Mouse (Mus musculus) mature B cell (primary cell): ENCODE results near the gene Bnc1.

Experiments
- in situ Hi-C: fragments of 300-500 bp; cut with MboI; formaldehyde crosslinking; loops from 2 replicates; pipeline ENCODE4 v1.14.3; 2019

Gene Bnc1

GRCm38 (mm10) chr7:81992131-81993061, at the start of gene Bnc1:
TSS of gene Bnc1 (minus strand) at chr7:81992292.
- in situ Hi-C loops: no loop called here

DNA sequence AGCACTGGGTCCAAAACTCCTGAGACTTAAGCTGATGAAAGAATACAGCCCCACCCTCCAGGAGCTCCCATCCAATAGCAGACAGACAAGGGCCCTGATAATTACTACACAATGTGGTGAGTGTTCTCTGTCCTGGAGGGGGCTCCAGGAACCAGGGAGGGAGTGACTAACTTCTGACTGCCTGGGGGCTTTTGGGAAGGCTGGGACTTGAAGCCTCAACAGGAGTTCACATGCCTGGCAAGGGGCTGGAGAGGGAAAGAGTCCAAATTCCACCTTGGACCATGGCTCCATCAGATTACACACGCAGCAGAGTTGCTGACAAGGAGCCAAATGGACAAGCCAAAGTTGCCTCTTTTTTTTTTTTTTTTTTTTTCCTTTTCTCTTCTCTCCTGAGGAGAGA, 41.3 kb upstream of the Bnc1 start:
- in situ Hi-C loops: no loop called here

DNA sequence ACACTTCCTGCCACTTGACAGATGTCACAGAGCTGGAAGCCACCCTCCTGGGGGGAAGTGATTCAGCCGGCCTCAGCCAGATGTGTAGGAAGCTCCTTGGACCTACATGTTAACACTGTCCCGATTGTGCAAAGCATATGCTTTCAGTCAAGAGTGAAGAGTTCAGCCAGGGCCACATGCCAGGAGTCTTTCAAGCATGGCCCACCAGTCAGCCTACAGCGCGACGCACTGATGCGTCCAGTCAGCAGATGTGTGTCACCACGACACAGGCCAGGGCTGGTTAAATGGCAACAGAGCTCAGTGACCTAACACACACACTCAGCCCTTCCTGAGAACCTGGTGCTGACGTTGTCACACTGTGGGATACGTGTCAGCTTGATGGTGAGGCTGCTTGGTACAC, 37.6 kb upstream of the Bnc1 start:
- in situ Hi-C loops: no loop called here

DNA sequence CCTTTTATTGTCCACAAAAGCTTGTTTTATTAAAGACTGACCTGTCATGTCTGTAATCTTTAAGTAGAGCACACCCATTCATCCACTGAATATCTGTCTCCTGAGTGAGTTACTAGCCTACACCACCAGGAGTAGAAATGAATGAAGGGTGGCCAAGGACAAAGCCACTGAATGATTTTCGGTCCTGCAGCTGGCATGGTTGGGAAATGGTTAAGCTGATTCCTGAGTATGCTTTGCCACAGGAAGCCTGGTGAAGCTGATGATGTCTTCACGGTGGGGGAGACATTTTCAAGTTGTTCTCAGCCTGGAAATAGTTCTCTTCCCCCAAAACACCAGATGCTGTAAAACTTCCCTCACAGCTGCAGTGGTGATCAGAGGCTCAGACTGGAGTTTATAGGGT, 33.7 kb upstream of the Bnc1 start:
- in situ Hi-C loops: no loop called here

- in situ Hi-C loops: no loop called here
Observed at GRCm38 (mm10) chr7:82023676-82024075, 31.6 kb upstream of the Bnc1 start.

DNA sequence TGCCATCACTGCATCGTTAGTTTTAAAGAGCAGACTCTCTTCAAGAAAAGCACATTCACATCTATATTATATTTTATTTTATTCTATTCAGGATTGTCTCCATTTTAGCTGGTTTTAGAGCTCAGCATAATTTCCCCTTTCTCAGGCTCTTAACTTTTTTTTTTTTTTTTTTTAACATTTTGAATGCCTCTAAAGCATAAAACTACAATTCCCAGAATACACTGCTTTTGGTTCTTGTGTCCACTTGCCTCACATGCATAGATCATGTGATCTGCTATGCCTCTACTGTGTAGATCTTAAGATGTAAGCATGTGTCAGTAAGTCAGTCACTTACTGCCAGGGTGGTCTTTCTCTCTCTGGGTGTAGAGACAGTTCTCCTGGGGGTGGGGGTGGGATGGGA, 30.3 kb upstream of the Bnc1 start:
- in situ Hi-C loops: no loop called here

DNA sequence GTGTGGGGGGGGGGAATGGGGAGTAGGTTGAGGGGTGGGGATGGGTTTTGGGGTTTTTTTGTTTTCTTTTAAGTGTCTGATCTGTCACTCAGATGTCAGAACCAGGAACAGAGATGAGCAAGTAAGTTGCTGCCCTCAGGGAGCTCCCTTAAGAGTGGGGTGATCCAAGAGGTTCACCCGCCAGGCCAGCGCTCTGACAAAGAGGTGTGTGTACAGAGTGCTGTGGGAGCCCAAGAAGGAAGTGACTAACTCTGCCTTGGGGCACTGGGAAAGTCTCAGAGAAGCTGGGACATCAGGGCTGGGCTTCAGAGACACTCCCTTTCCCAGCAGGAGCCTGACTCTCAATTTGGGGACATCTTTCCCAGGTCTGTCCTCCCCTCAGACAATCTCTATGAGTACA, 25.9 kb upstream of the Bnc1 start:
- in situ Hi-C loops: no loop called here

DNA sequence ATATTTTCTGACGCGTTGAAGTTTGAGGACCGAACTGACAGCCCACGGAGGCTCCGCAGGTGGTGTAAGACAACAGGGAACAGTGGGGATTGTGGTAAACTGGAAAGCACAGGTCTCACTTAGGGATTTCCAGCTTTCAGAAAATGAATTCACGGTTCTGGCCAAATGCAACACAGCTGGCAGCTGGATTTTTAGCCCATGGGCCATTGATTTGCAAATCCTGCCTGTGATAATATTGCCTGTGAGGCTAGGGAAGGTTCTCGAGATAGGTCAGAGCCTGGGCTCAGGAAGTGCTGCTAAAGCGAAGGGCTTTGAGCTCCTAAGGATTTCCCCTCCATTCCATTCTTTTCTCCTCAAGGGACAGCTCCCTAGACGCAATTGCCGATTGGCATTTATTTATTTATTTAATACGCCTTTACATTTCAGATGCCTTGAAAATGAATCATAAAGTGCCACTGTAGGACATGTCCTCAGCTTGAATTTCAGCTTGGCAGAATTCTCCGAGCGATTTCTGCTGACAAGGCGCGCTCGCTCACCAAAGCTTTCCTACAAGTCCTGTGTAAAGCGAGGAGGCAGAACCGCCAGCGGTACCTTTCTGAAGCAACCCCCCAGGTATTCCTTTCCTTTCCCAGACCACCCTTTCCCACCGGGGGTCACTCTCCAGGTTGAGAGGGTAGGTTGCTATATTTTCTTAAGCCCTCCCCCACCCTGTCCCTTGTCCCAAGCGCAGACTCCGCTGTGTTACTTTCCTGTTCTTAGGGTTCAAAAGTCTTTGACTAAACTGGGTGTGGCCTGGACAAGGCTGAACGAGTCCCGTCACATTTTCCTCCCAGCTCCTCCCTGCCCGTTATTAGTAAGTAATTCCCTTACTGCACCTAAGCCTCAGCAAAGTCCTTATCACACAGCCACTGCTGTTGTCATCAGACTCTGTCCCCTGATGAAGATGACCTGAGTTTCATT, 24.9 kb upstream of the Bnc1 start:
- in situ Hi-C loops: no loop called here

- in situ Hi-C loops: no loop called here
Observed at GRCm38 (mm10) chr7:82012472-82012871, 20.4 kb upstream of the Bnc1 start.

GRCm38 (mm10) chr7:82011534-82012401, 19.7 kb upstream of the Bnc1 start:
- in situ Hi-C loops: no loop called here

- in situ Hi-C loops: no loop called here
Observed at GRCm38 (mm10) chr7:82007151-82007550, 15.1 kb upstream of the Bnc1 start.

- in situ Hi-C loops: no loop called here
Observed at GRCm38 (mm10) chr7:82004228-82004627, 12.1 kb upstream of the Bnc1 start.

GRCm38 (mm10) chr7:81999816-82000215, 7.7 kb upstream of the Bnc1 start:
- in situ Hi-C loops: no loop called here

DNA sequence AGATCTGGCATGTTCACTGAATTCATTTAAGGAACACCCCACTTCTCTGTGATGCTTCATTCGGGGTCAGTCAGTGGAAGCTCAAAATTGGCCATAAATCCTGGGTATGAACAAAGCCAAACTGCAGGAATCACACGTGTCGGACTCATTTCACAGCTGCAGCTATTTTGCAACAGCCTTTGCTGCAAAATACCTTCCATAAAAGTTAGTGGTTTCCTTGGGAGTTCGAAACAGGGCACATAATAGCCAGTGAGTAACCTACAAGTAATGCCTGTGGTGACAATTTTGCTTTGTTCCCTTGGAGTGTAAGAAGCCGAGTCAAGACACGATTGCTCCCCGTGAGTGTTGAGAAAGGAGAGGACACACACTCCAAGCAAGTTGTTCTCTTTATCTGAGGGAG, 7.3 kb upstream of the Bnc1 start:
- in situ Hi-C loops: no loop called here

- in situ Hi-C loops: no loop called here
Observed at GRCm38 (mm10) chr7:81995975-81996374, 3.9 kb upstream of the Bnc1 start.

DNA sequence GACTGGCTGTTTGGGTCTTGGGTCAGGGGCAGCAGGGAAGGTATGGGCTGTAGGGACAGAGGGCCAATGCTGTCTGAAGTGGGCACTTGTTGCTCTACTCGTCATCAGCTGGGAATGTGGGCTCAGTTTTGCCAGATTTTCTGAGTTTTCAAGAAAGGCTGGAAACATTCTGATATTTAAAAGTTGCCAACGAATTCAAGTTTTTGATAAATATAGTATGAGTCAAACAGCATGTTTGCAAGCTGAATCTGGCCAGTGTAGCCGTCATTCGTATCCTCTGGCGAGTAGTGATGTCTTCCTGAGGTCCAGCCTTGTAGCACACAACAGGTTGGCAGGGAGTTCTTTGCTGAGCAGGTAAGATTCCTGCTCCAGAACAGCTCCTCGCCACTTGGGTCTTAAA, 3.0 kb upstream of the Bnc1 start:
- in situ Hi-C loops: no loop called here

DNA sequence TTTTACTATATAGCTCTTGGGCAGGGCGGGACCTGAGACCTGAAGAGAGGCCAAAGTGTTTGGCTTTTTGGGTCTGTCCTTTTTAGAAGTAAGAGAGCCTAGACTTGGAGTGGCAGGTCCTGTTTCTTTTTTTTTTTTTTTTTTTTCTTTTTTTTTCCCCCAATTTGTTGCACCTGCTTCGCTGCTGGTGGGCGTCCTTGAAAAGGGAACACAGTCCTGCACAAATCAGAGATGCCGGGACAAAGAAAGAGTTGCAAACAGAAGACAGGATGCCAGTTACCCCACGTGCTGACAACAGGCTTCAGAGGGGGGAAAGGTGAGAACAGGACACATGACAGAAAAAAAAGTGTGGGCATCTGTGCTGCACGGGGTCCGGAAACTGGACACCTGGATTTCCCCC, 1.0 kb upstream of the Bnc1 start:
- in situ Hi-C loops: no loop called here

- in situ Hi-C loops: no loop called here
Observed at GRCm38 (mm10) chr7:81991611-81992061, 456 bp downstream of the Bnc1 start.

- in situ Hi-C loops: no loop called here
Observed at GRCm38 (mm10) chr7:81991116-81991515, 976 bp downstream of the Bnc1 start.

- in situ Hi-C loops: no loop called here
Observed at GRCm38 (mm10) chr7:81983651-81984050, 8.4 kb downstream of the Bnc1 start.

- in situ Hi-C loops: no loop called here
Observed at GRCm38 (mm10) chr7:81978304-81978703, 13.8 kb downstream of the Bnc1 start.

DNA sequence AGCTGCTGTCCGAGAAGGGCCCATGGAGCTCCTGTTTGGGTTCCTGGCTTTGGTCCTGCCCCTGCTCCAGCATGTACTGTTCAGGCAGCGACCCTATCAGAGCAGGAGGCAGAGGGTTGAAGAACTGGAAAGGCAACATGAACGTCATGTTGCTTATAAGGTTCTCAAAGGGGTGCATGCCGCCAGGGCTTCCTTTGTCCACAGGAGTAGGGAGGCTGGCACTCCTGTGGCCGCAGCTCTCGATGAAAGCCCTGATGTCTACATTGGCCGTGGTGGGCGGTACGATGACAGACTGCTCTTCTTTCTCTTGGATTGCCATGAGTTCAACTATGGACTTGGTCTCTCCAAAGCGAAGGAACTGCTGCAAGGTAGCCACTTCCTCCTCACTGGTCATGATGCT, 17.5 kb downstream of the Bnc1 start:
- in situ Hi-C loops: loop anchor here (25.0 kb wide), 1 partner anchor 288 kb away; no protein-coding TSS in a partner anchor
